Mouse (Mus musculus) MEL (cell line): ENCODE results near the gene Gpn3.

ENCODE experiments used
- CHD2 ChIP-seq: IDR thresholded peaks from 2 replicates; pipeline ENCODE4 v1.6.1; 2011; ENCODE audit warnings: low read length, improper control_type of control experiment
- CTCF ChIP-seq, 3 experiments: IDR thresholded peaks in 2 of 3; conservative IDR thresholded peaks in 1 of 3; 2 replicates each; pipeline ENCODE4 v1.5.1; 2011 to 2012; ENCODE audit warnings: low read length in 3 of 3, low read depth in 2 of 3, mild to moderate bottlenecking in 2 of 3, improper control_type of control experiment in 1 of 3, inconsistent platforms in 1 of 3, mixed read lengths in 1 of 3, moderate library complexity in 1 of 3; ENCODE audit not compliant: control insufficient read depth in 1 of 3, insufficient read depth in 1 of 3, poor library complexity in 1 of 3, severe bottlenecking in 1 of 3
- NRF1 ChIP-seq: IDR thresholded peaks from 2 replicates; pipeline ENCODE4 v1.6.1; 2014; ENCODE audit warnings: low read depth, mild to moderate bottlenecking, inconsistent platforms, low read length, improper control_type of control experiment, moderate library complexity; ENCODE audit not compliant: poor library complexity, insufficient read depth, severe bottlenecking
- TBP ChIP-seq: IDR thresholded peaks from 2 replicates; pipeline ENCODE4 v1.8.0; 2011; ENCODE audit warnings: low read depth, low read length, improper control_type of control experiment

- TF ChIP-seq NRF1: no peak
- no peak for TF ChIP-seq CHD2
- no peak for TF ChIP-seq TBP
- no peak for TF ChIP-seq CTCF (IDR thresholded peaks at IDR 0.05 in 2 of 3, conservative IDR thresholded peaks at IDR 0.05 in 1 of 3; ENCODE audit: control insufficient read depth in 1 of 3, insufficient read depth in 1 of 3, low read depth in 2 of 3, low read length in 3 of 3, poor library complexity in 1 of 3, severe bottlenecking in 1 of 3)
Measured at GRCm38 (mm10) chr5:122390006-122390405, 18.3 kb downstream of the Gpn3 start.
